Mouse (Mus musculus): ENCODE data around the gene Il15. TPM values are rescaled to one million over a fixed set of nuclear protein-coding genes. Genes with fewer than 3 reads are reported as not detected.

The Il15 gene
- polyA plus RNA-seq, 1 experiment from 2014 or later = 6.3 TPM

DNA sequence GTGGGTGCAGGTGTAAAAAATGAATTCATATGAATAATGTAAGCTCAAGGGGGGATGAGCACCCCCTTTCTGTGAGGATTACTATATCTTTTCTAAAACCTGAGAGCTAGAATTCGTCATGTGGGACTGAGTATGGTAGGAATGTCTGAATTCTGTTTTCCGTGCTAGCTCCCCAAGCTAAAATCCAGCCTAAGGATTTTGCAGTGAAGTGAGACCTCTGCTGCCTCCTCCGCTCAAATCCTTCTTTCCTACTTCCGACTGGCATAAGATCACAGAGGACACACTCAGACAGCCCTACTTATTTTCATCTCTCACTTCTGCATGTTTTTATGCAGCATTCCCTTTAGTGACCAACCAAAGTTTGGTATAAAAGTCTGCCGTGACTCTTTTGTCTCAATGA is 121.0 kb downstream of the Il15 start:
- no peaks in the 10 kb centered on the region for H3K27me3 ChIP-seq (replicated peaks)
- H3K36me3 ChIP-seq = no peaks in the 10 kb centered on the region
- no peak overlapping the region for H3K4me2 ChIP-seq
- no peak overlapping the region for H3K27ac ChIP-seq
- H3K4me3 ChIP-seq (replicated peaks) = no peak overlapping the region
- no peaks in the 10 kb centered on the region for H3K9me3 ChIP-seq
- no peak for ATAC-seq (ENCODE audit: insufficient read depth, low FRiP score, low read depth)
- H3K9ac ChIP-seq = no peak overlapping the region
- no peaks in the 10 kb centered on the region for H3K4me1 ChIP-seq
- 73% methylated on average over 5 of the region's 5 CpGs for WGBS
